Mouse (Mus musculus): ENCODE results near the gene Usp44. TPM values are rescaled to one million over a fixed set of nuclear protein-coding genes. Genes with fewer than 3 reads are reported as not detected.
A peak's percentile ranks its signal among the peaks of the same experiment; 100 is the strongest.

Usp44 gene
- polyA plus RNA-seq, 1 experiment from 2014 or later = 1.1 TPM

DNA sequence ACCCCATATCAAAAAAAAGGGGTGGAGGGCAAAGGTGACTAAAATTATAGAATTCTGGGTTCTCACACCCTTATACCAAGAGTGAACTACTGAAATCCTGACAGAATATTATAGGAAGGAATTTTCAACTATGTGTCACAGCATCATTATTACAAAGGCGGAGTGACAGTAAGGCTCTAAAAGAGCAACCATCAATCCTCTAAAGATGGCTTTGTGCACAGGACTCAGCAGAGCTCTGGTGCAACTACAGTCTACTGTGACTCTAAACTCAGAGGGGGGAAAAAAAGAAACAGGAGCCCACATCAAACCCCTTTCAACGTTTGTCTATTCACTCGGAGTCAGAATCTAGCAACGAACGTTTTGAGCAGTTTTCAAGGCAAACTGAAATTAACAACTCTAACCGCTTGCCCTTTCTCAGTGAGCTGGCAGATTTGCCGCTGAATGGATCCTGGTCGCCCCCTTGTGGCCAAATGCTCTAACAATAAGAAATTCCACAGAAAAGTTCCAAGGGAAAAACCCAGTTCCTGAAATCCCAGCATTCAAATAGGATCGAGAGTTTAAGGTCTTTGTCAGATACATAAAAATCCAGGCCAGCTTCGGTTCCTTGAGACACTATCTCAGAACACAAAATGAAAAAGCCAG lies 18.5 kb upstream of the Usp44 start:
- Histone ChIP-seq H3K27me3 (ENCODE audit: insufficient read depth, low read length) (no peaks in the 10 kb centered on the region; the same call in 1 of the 2 replicates), H3K9ac (replicated peaks; ENCODE audit: low read length) (no peak overlapping the region), H3K27ac (ENCODE audit: low read length) (no peak overlapping the region), H3K4me3 (ENCODE audit: low read length) (no peak overlapping the region), H3K36me3 (ENCODE audit: insufficient read depth, low read length) (no peaks in the 10 kb centered on the region), H3K4me2 (replicated peaks; ENCODE audit: low read depth, low read length) (peak overlapping the region; percentile 43), H3K9me3 (ENCODE audit: low read length) (no peaks in the 10 kb centered on the region), H3K4me1 (ENCODE audit: insufficient read depth, low read length) (no peaks in the 10 kb centered on the region)
- ATAC-seq (ENCODE audit: low FRiP score, low TSS enrichment) = no peak
- 17% methylated on average over 10 of the region's 10 CpGs for WGBS

DNA sequence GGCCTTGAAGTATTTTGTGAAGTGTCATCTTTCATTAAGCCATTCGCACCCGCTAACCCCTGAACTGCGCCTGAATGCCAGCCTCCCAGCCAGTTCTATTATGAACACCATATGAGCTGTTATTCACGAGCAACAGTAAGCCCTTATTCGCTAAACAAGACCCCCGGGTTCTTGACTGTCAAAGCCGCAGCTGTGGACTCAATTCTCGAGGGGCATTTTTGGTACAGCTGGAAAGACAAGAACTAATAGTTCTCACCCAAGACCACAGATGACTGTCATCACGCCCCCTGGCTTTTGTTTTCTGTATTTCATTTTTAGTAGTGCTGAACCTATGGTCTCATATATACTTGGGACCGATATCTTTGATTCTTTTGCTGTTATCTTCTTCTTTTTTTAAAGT lies 17.6 kb upstream of the Usp44 start:
- H3K36me3 ChIP-seq (ENCODE audit: insufficient read depth, low read length) = no peaks in the 10 kb centered on the region
- no peak for ATAC-seq (ENCODE audit: low FRiP score, low TSS enrichment)
- H3K9ac ChIP-seq (replicated peaks; ENCODE audit: low read length) = no peak overlapping the region
- WGBS = 81% methylated on average over 10 of the region's 10 CpGs
- H3K9me3 ChIP-seq (ENCODE audit: low read length) = no peaks in the 10 kb centered on the region
- H3K4me2 ChIP-seq (replicated peaks; ENCODE audit: low read depth, low read length) = no peak overlapping the region
- no peaks in the 10 kb centered on the region; the same call in 1 of the 2 replicates for H3K27me3 ChIP-seq (ENCODE audit: insufficient read depth, low read length)
- no peak overlapping the region for H3K27ac ChIP-seq (ENCODE audit: low read length)
- H3K4me1 ChIP-seq (ENCODE audit: insufficient read depth, low read length) = no peaks in the 10 kb centered on the region
- H3K4me3 ChIP-seq (ENCODE audit: low read length) = no peak overlapping the region

- WGBS = 32% methylated on average over 7 of the region's 7 CpGs
- H3K36me3 ChIP-seq (ENCODE audit: insufficient read depth, low read length) = no peaks in the 10 kb centered on the region
- H3K4me3 ChIP-seq (ENCODE audit: low read length) = no peak overlapping the region
- no peak for ATAC-seq (ENCODE audit: low FRiP score, low TSS enrichment)
- no peaks in the 10 kb centered on the region for H3K9me3 ChIP-seq (ENCODE audit: low read length)
- no peak overlapping the region for H3K9ac ChIP-seq (replicated peaks; ENCODE audit: low read length)
- H3K4me1 ChIP-seq (ENCODE audit: insufficient read depth, low read length) = no peaks in the 10 kb centered on the region
- H3K27me3 ChIP-seq (ENCODE audit: insufficient read depth, low read length) = no peaks in the 10 kb centered on the region; the same call in 1 of the 2 replicates
- no peak overlapping the region for H3K4me2 ChIP-seq (replicated peaks; ENCODE audit: low read depth, low read length)
- H3K27ac ChIP-seq (ENCODE audit: low read length) = no peak overlapping the region
Measured at GRCm38 (mm10) chr10:93818661-93819060, 12.7 kb upstream of the Usp44 start.

GRCm38 (mm10) chr10:93829898-93830831 lies 1.2 kb upstream of the Usp44 start:
- peaks cover 54% of the 10 kb centered on the region for H3K27me3 ChIP-seq (ENCODE audit: insufficient read depth, low read length)
- WGBS = 47% methylated on average over 9 of the region's 9 CpGs

GRCm38 (mm10) chr10:93831730-93832574 lies 597 bp downstream of the Usp44 start:
- Histone ChIP-seq H3K27me3 (ENCODE audit: insufficient read depth, low read length) (peaks cover 70% of the 10 kb centered on the region), H3K36me3 (ENCODE audit: insufficient read depth, low read length) (no peaks in the 10 kb centered on the region), H3K27ac (ENCODE audit: low read length) (no peak overlapping the region), H3K9me3 (ENCODE audit: low read length) (no peaks in the 10 kb centered on the region), H3K4me3 (ENCODE audit: low read length) (peak overlapping the region; percentile 12), H3K4me2 (replicated peaks; ENCODE audit: low read depth, low read length) (peak overlapping the region; percentile 24; the same call in 1 of the 2 replicates), H3K4me1 (ENCODE audit: insufficient read depth, low read length) (0 out of 2 replicates have a peak, but pooled peaks cover 23% of the 10 kb centered on the region), H3K9ac (replicated peaks; ENCODE audit: low read length) (no peak overlapping the region)
- ATAC-seq (ENCODE audit: low FRiP score, low TSS enrichment) = no peak
- WGBS = 5% methylated on average over 18 of the region's 18 CpGs

More at GRCm38 (mm10) chr10:93829898-93830831, 1.2 kb upstream of the Usp44 start:
- no peak for ATAC-seq (ENCODE audit: low FRiP score, low TSS enrichment)
- Histone ChIP-seq H3K4me3 (ENCODE audit: low read length) (no peak overlapping the region), H3K9ac (replicated peaks; ENCODE audit: low read length) (no peak overlapping the region), H3K4me1 (ENCODE audit: insufficient read depth, low read length) (0 out of 2 replicates have a peak, but pooled peaks cover 23% of the 10 kb centered on the region), H3K27ac (ENCODE audit: low read length) (no peak overlapping the region), H3K4me2 (replicated peaks; ENCODE audit: low read depth, low read length) (no peak overlapping the region), H3K9me3 (ENCODE audit: low read length) (no peaks in the 10 kb centered on the region), H3K36me3 (ENCODE audit: insufficient read depth, low read length) (no peaks in the 10 kb centered on the region)

DNA sequence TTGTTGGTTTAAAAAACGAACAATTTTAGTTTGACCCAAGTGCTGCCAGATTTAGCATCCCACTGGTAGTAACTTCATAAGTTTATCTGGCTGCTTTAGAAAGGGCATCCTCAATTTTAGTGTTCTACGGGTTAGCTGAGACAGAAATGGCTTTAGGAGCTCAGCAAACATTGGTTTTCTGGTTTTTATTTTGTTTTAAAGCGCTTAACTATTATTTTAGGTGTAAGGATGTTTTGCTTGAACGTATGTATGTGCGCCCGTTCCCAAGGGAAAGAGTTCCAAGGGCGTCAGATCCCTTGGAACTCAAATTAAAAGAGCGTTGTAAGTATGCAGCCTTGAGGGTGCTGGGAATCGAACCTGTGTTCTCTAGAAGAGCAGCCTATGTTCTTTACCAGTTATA lies 1.5 kb downstream of the Usp44 start:
- H3K9me3 ChIP-seq (ENCODE audit: low read length) = no peaks in the 10 kb centered on the region
- no peak overlapping the region for H3K27ac ChIP-seq (ENCODE audit: low read length)
- H3K9ac ChIP-seq (replicated peaks; ENCODE audit: low read length) = no peak overlapping the region
- no peaks in the 10 kb centered on the region for H3K36me3 ChIP-seq (ENCODE audit: insufficient read depth, low read length)
- H3K27me3 ChIP-seq (ENCODE audit: insufficient read depth, low read length) = peaks cover 71% of the 10 kb centered on the region
- H3K4me1 ChIP-seq (ENCODE audit: insufficient read depth, low read length) = 0 out of 2 replicates have a peak, but pooled peaks cover 23% of the 10 kb centered on the region
- H3K4me2 ChIP-seq (replicated peaks; ENCODE audit: low read depth, low read length) = 0 out of 2 replicates have a peak overlapping the region, but pooled peaks have one; percentile 94
- WGBS = 33% methylated on average over 9 of the region's 9 CpGs
- no peak for ATAC-seq (ENCODE audit: low FRiP score, low TSS enrichment)
- H3K4me3 ChIP-seq (ENCODE audit: low read length) = no peak overlapping the region

DNA sequence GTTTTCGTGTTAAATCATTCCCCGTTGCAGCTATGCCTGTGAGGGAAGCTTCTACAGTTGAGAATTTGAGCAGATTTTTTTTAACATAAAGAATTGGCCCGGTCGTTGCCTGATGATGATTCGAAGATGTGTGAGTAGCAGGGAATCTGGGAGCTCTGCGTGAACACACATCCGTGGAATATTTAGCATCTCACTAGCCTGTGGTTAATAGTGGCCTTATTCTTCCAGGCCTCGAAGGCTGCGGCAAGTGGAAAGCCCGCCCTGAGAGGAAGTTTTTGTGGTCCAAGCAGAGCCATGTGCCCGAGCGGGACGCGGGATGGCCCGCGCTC lies 2.0 kb downstream of the Usp44 start:
- Histone ChIP-seq H3K4me3 (ENCODE audit: low read length) (peak overlapping the region; percentile 78), H3K9ac (replicated peaks; ENCODE audit: low read length) (peak overlapping the region; percentile 41; the same call in 1 of the 2 replicates)

GRCm38 (mm10) chr10:93833699-93834393 lies 2.5 kb downstream of the Usp44 start:
- peak overlapping the region; percentile 94 for H3K4me2 ChIP-seq (replicated peaks; ENCODE audit: low read depth, low read length)
- 0 out of 2 replicates have a peak, but pooled peaks cover 23% of the 10 kb centered on the region for H3K4me1 ChIP-seq (ENCODE audit: insufficient read depth, low read length)
- peak; percentile 95 for ATAC-seq (ENCODE audit: low FRiP score, low TSS enrichment)
- peak overlapping the region; percentile 41 for H3K9ac ChIP-seq (replicated peaks; ENCODE audit: low read length)
- peaks cover 69% of the 10 kb centered on the region for H3K27me3 ChIP-seq (ENCODE audit: insufficient read depth, low read length)
- no peaks in the 10 kb centered on the region for H3K36me3 ChIP-seq (ENCODE audit: insufficient read depth, low read length)
- H3K4me3 ChIP-seq (ENCODE audit: low read length) = peak overlapping the region; percentile 78
- no peak overlapping the region for H3K27ac ChIP-seq (ENCODE audit: low read length)
- no peaks in the 10 kb centered on the region for H3K9me3 ChIP-seq (ENCODE audit: low read length)
- under 1% methylated on average over 71 of the region's 75 CpGs for WGBS

More for the DNA sequence above, 2.0 kb downstream of the Usp44 start:
- H3K9me3 ChIP-seq (ENCODE audit: low read length) = no peaks in the 10 kb centered on the region
- H3K27me3 ChIP-seq (ENCODE audit: insufficient read depth, low read length) = peaks cover 71% of the 10 kb centered on the region
- H3K36me3 ChIP-seq (ENCODE audit: insufficient read depth, low read length) = no peaks in the 10 kb centered on the region
- 3% methylated on average over 16 of the region's 16 CpGs for WGBS
- H3K4me1 ChIP-seq (ENCODE audit: insufficient read depth, low read length) = 0 out of 2 replicates have a peak, but pooled peaks cover 23% of the 10 kb centered on the region
- no peak overlapping the region for H3K27ac ChIP-seq (ENCODE audit: low read length)
- H3K4me2 ChIP-seq (replicated peaks; ENCODE audit: low read depth, low read length) = peak overlapping the region; percentile 94
- ATAC-seq (ENCODE audit: low FRiP score, low TSS enrichment) = no peak

DNA sequence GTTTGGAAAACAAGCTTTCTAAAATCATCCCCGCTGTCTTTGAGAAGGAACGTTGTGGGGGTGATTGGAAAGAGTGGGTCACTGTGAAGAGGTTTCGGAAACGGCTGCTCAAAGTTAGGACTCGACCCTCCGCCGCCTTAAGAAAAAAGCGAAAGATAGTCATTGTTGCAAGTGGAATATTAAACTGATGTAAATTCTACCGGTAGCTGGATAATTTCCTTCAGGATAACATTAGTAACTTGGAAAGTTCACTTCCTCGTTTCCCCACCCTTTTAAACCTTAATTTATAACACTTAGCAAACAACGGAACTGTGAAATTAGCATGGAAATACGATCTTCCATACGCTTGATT lies 3.0 kb downstream of the Usp44 start:
- peak overlapping the region; percentile 94 for H3K4me2 ChIP-seq (replicated peaks; ENCODE audit: low read depth, low read length)
- H3K4me3 ChIP-seq (ENCODE audit: low read length) = peak overlapping the region; percentile 78
- 2% methylated on average over 13 of the region's 13 CpGs for WGBS
- ATAC-seq (ENCODE audit: low FRiP score, low TSS enrichment) = no peak
- H3K4me1 ChIP-seq (ENCODE audit: insufficient read depth, low read length) = 0 out of 2 replicates have a peak, but pooled peaks cover 23% of the 10 kb centered on the region
- no peaks in the 10 kb centered on the region for H3K36me3 ChIP-seq (ENCODE audit: insufficient read depth, low read length)
- H3K9ac ChIP-seq (replicated peaks; ENCODE audit: low read length) = peak overlapping the region; percentile 41; the same call in 1 of the 2 replicates
- H3K9me3 ChIP-seq (ENCODE audit: low read length) = no peaks in the 10 kb centered on the region
- H3K27ac ChIP-seq (ENCODE audit: low read length) = no peak overlapping the region
- H3K27me3 ChIP-seq (ENCODE audit: insufficient read depth, low read length) = peaks cover 68% of the 10 kb centered on the region

Measured in kidney, embryonic 16.5 days (tissue).